24 mouse cellular contexts compared by ENCODE assay signal in the genomic region with DNA sequence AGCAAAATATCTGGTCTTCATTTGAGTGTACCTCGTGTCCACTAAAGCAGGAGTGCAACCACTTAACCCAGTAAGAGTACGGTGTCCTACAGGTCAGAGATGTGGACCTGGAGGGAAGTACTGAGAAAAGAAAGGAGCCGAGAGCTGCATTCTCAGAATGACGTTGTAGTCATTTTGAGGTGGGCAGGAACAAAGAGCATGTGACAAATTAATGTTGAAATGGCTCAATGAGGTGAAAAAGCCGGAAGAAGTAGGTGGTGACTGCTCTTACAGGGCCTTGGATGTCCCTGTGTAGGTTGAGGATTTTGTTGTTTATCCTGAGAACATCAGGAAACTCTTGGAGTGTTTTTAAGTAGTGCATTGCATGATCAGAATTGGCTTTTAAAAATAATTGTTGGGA. TPM values are rescaled to one million over a fixed set of nuclear protein-coding genes. Genes with fewer than 3 reads are reported as not detected.
DNase-seq lines count a peak whose midpoint lies in the region; ATAC-seq and TF ChIP-seq lines count a peak whose summit lies in the region.
"Had no signal": no experiment of that assay in that cellular context is flagged by ENCODE, and none has a peak within 500 bp of the region (broad histone marks: within the 10 kb centered on the region; RNA-seq: fewer than 3 reads in every experiment).

No protein-coding gene starts in this region.

- no peak for DNase-seq in liver, adult 2 months (ENCODE audit: extremely low read depth, low read depth, low spot score)
- no peak for DNase-seq in liver
- peak; percentile 13 for DNase-seq in CD4-positive, CD25-positive, alpha-beta regulatory T cell, adult 2 months (ENCODE audit: low read depth, low spot score)
- no peak for DNase-seq in thymus, postnatal 4 days
- DNase-seq in limb, embryonic 10.5 days (ENCODE audit: low spot score) = no peak
- DNase-seq: adrenal gland, postnatal 14 days; cerebellum, adult 8-10 months; cerebellum, postnatal 36 days; gastrocnemius, adult 2 months; heart, postnatal 14 days; kidney, adult 8-10 months; kidney, postnatal 10 days; left cerebral cortex, postnatal 4 days; lung, postnatal 10 days; midbrain, embryonic 14.5 days; right cerebral cortex, postnatal 4 days had no signal

- no peaks in the 10 kb centered on the region for H3K27me3 ChIP-seq in liver, adult 2 months (ENCODE audit: control insufficient read depth, insufficient read depth, low read length)
- H3K27me3 ChIP-seq in small intestine, adult 2 months (ENCODE audit: control insufficient read depth, insufficient read depth, low read length) = no peaks in the 10 kb centered on the region
- no peaks in the 10 kb centered on the region for H3K27me3 ChIP-seq in limb, embryonic 10.5 days (ENCODE audit: low read depth, poor library complexity, severe bottlenecking)
- H3K27me3 ChIP-seq: forebrain, embryonic 13.5 days; hindbrain, embryonic 12.5 days; megakaryocyte, embryonic 14.5 days had no signal

- no peak overlapping the region for H3K4me3 ChIP-seq in liver, adult 2 months (ENCODE audit: insufficient read depth, low read depth, low read length)
- H3K4me3 ChIP-seq in small intestine, adult 2 months (ENCODE audit: low read depth, low read length) = no peak overlapping the region
- H3K4me3 ChIP-seq in limb, embryonic 10.5 days = no peak overlapping the region
- H3K4me3 ChIP-seq: forebrain, embryonic 13.5 days; gastrocnemius, adult 2 months; heart, embryonic 10.5 days; hindbrain, embryonic 12.5 days; left cerebral cortex, adult 2 months; megakaryocyte, embryonic 14.5 days had no signal

- peaks cover 40% of the 10 kb centered on the region; the same call in 1 of the 2 replicates for H3K79me2 ChIP-seq in liver, adult 2 months (ENCODE audit: control insufficient read depth, insufficient read depth, low read length)

- no peak overlapping the region for H3K9ac ChIP-seq in liver, adult 2 months (ENCODE audit: low read depth, low read length)
- H3K9ac ChIP-seq: forebrain, embryonic 13.5 days; hindbrain, embryonic 12.5 days; liver, embryonic 14.5 days had no signal

- TF ChIP-seq POLR2A in liver, adult 2 months (IDR thresholded peaks at IDR 0.05; ENCODE audit: extremely low read depth, insufficient read depth, low read length) = no peak
- TF ChIP-seq POLR2A in small intestine, adult 2 months (IDR thresholded peaks at IDR 0.05; ENCODE audit: low read depth, low read length) = no peak

- H3K27ac ChIP-seq in liver, adult 2 months (replicated peaks; ENCODE audit: insufficient read depth, low read depth, low read length) = peak overlapping the region; percentile 2; the same call in 1 of the 2 replicates
- peak overlapping the region; percentile 46; the same call in 1 of the 2 replicates for H3K27ac ChIP-seq in small intestine, adult 2 months (ENCODE audit: insufficient read depth, low read depth, low read length)
- H3K27ac ChIP-seq in limb, embryonic 10.5 days = no peak overlapping the region
- H3K27ac ChIP-seq: forebrain, embryonic 13.5 days; gastrocnemius, adult 2 months; heart, embryonic 10.5 days; hindbrain, embryonic 12.5 days; left cerebral cortex, adult 2 months; liver, embryonic 14.5 days had no signal

- no peak for TF ChIP-seq CTCF in liver, adult 2 months (IDR thresholded peaks at IDR 0.05; ENCODE audit: low read depth, low read length)
- TF ChIP-seq CTCF in small intestine, adult 2 months (IDR thresholded peaks at IDR 0.05; ENCODE audit: extremely low read depth, insufficient read length, insufficient replicate concordance, low read depth, low read length) = no peak

- peaks cover 33% of the 10 kb centered on the region for H3K4me1 ChIP-seq in liver, adult 2 months (ENCODE audit: control insufficient read depth, insufficient read depth, low read length)
- peaks cover 11% of the 10 kb centered on the region; the same call in 1 of the 2 replicates for H3K4me1 ChIP-seq in small intestine, adult 2 months (ENCODE audit: control insufficient read depth, insufficient read depth, insufficient read length, low read length)
- H3K4me1 ChIP-seq in limb, embryonic 10.5 days = peaks cover 7% of the 10 kb centered on the region

- H3K9me3 ChIP-seq in limb, embryonic 10.5 days (replicated peaks) = no peaks in the 10 kb centered on the region
- H3K9me3 ChIP-seq: forebrain, embryonic 13.5 days; heart, embryonic 10.5 days; hindbrain, embryonic 12.5 days; megakaryocyte, embryonic 14.5 days had no signal

- 0 out of 2 replicates have a peak, but pooled peaks cover 1% of the 10 kb centered on the region for H3K36me3 ChIP-seq in liver, adult 2 months (ENCODE audit: control insufficient read depth, insufficient read depth, low read length)
- peaks cover 5% of the 10 kb centered on the region; the same call in 1 of the 2 replicates for H3K36me3 ChIP-seq in small intestine, adult 2 months (ENCODE audit: control insufficient read depth, insufficient read depth, low read length)
- peaks cover 4% of the 10 kb centered on the region; the same call in 1 of the 2 replicates for H3K36me3 ChIP-seq in limb, embryonic 10.5 days
- H3K36me3 ChIP-seq: heart, embryonic 10.5 days; hindbrain, embryonic 12.5 days had no signal

- WGBS in liver, adult 2 months = 21% methylated on average over 5 of the region's 5 CpGs
- WGBS in small intestine, adult 2 months = 42% methylated on average over 5 of the region's 5 CpGs
- WGBS in limb, embryonic 10.5 days = 90% methylated on average over 5 of the region's 5 CpGs

- ATAC-seq in inflammation-experienced regulatory T-cells, adult 6 months = peak; percentile 71
- ATAC-seq: forebrain, embryonic 13.5 days had no signal

RNA-seq across cellular contexts. Expression of a gene that starts 5.6 kb away (rescaled TPM):
- total RNA-seq in liver, adult 2 months (2014; rRNA removed) = 34.2 TPM in 2 replicates
- 18.1 and 20.4 TPM in 2 replicates for polyA plus RNA-seq in liver, adult 2 months (2012; rRNA removed)
- polyA plus RNA-seq in inflammation-experienced regulatory T-cells, adult 6 months (2017; shearing (Covaris generic)) = 10 to 100 TPM; 33.8 to 37.2 (median 35.0) TPM
- 8.5 and 18.1 TPM in 2 replicates for polyA plus RNA-seq in small intestine, adult 2 months (2012; rRNA removed)
- 28.9 and 31.0 TPM in 2 replicates for polyA plus RNA-seq in limb, embryonic 10.5 days (2016; fragmentation: Nextera tagmentation; extraction: Ambion mirVana)
